Mouse (Mus musculus) small intestine, adult 2 months (tissue): Measurements from ENCODE around the gene Srd5a2.

Source experiments
- CTCF ChIP-seq: fragments of 200-500 bp; IDR thresholded peaks from 2 replicates; pipeline ENCODE4 v1.5.1; 2012; ENCODE audit warnings: low read depth, mild to moderate bottlenecking, control low read depth, inconsistent platforms, low read length, moderate library complexity, mixed read lengths; ENCODE audit not compliant: insufficient replicate concordance, insufficient read length; ENCODE audit errors: extremely low read depth
- POLR2A ChIP-seq: fragments of 200-500 bp; IDR thresholded peaks from 2 replicates; pipeline ENCODE4 v1.6.1; 2012; ENCODE audit warnings: low read depth, mild to moderate bottlenecking, control low read depth, inconsistent platforms, low read length, moderate library complexity

- no peak for TF ChIP-seq CTCF
- TF ChIP-seq POLR2A = no peak
These were observed 76.4 kb downstream of the Srd5a2 start for GRCm38 (mm10) chr17:73971291-73971690.
